Mouse (Mus musculus) forebrain, postnatal 0 days (tissue): ENCODE data around the gene Rhbdf1. TPM values are rescaled to one million over a fixed set of nuclear protein-coding genes. Genes with fewer than 3 reads are reported as not detected.
A peak's percentile ranks its signal among the peaks of the same experiment; 100 is the strongest.

Experiments used
- ATAC-seq: fragments of 200-750 bp; cut with Nextera tagmentation; 2 replicates; pipeline ENCODE4 v1.8.0; 2017; ENCODE audit warnings: mild to moderate bottlenecking, moderate library complexity
- DNase-seq: peaks from one replicate; pipeline ENCODE4 v3.0.0-alpha.2; 2015
- H3K27ac ChIP-seq: fragments of 300-500 bp; sonication (generic); 2 replicates; pipeline ENCODE4 v1.5.1; 2014; ENCODE audit warnings: low read depth, mild to moderate bottlenecking, antibody characterized with exemption, low read length, moderate library complexity, mixed read lengths
- H3K27me3 ChIP-seq: fragments of 300-500 bp; sonication (generic); 2 replicates; pipeline ENCODE4 v1.6.1; 2014; ENCODE audit warnings: mild to moderate bottlenecking, low read length, mixed read lengths; ENCODE audit not compliant: insufficient read depth
- H3K36me3 ChIP-seq: fragments of 300-500 bp; sonication (generic); 2 replicates; pipeline ENCODE4 v1.6.1; 2014; ENCODE audit warnings: mild to moderate bottlenecking, moderate library complexity; ENCODE audit not compliant: insufficient read depth
- H3K4me1 ChIP-seq: fragments of 300-500 bp; sonication (generic); 2 replicates; pipeline ENCODE4 v1.6.1; 2014; ENCODE audit warnings: antibody characterized with exemption; ENCODE audit not compliant: insufficient read depth
- H3K4me2 ChIP-seq: fragments of 300-500 bp; sonication (generic); 2 replicates; pipeline ENCODE4 v1.6.1; 2014; ENCODE audit warnings: low read depth, mild to moderate bottlenecking, moderate library complexity
- H3K4me3 ChIP-seq: fragments of 300-500 bp; sonication (generic); 2 replicates; pipeline ENCODE4 v1.5.1; 2014; ENCODE audit warnings: low read depth, low read length, mixed read lengths
- H3K9ac ChIP-seq: fragments of 300-500 bp; sonication (generic); 2 replicates; pipeline ENCODE4 v1.6.1; 2014; ENCODE audit warnings: mild to moderate bottlenecking
- H3K9me3 ChIP-seq: fragments of 300-500 bp; sonication (generic); 2 replicates; pipeline ENCODE4 v1.6.1; 2016; ENCODE audit warnings: low read length
- CTCF ChIP-seq: sonication (generic); IDR thresholded peaks from 2 replicates; pipeline ENCODE4 v1.5.1; 2016; ENCODE audit warnings: antibody characterized with exemption, control low read depth, low read depth
- WGBS: fragments of 180-500 bp; shearing (Covaris S2); extraction: QIAGEN DNeasy Blood & Tissue Kit; methylation state at CpG from one replicate; pipeline ENCODE4 v1.1.7; 2014; 5-methylcytosine and 5-hydroxymethylcytosine counted together
- polyA plus RNA-seq: library from polyadenylated mRNA; unstranded; fragments of >200 nt; fragmentation: Nextera tagmentation; extraction: Ambion mirVana; gene quantifications from 2 replicates; pipeline ENCODE4 v1.2.1, GENCODE M21; 2015
- total RNA-seq: library from RNA; depleted of rRNA; stranded (reverse); fragments of >200 nt; gene quantifications from 2 replicates; pipeline ENCODE4 v1.2.3, GENCODE M21; 2014; rRNA removed

Gene Rhbdf1
- 16.3 and 23.2 TPM in 2 replicates for total RNA-seq
- 14.7 and 17.9 TPM in 2 replicates for polyA plus RNA-seq

- H3K36me3 ChIP-seq = no peaks in the 10 kb centered on the region
- peak within 1 kb of the TSS; percentile 66 for H3K9ac ChIP-seq
- DNase-seq (peak; percentile 50), ATAC-seq (peak; percentile 28)
- peak within 1 kb of the TSS; percentile 9; the same call in 1 of the 2 replicates for H3K27ac ChIP-seq
- no peak for TF ChIP-seq CTCF
- no peaks in the 10 kb centered on the region for H3K9me3 ChIP-seq
- H3K4me1 ChIP-seq = peaks cover 7% of the 10 kb centered on the region
- H3K27me3 ChIP-seq = peaks cover 12% of the 10 kb centered on the region
- peak within 1 kb of the TSS; percentile 99 for H3K4me2 ChIP-seq
- under 1% methylated on average over 64 of the region's 72 CpGs for WGBS
- H3K4me3 ChIP-seq = peak within 1 kb of the TSS; percentile 61
Measured at GRCm38 (mm10) chr11:32221951-32222409, at the start of gene Rhbdf1. Gene Rhbdf1 (minus strand): TSS chr11:32222300.

GRCm38 (mm10) chr11:32271178-32271577 is 49.1 kb upstream of the Rhbdf1 start:
- H3K4me2 ChIP-seq = no peak overlapping the region
- TF ChIP-seq CTCF = no peak
- DNase-seq = no peak
- H3K27me3 ChIP-seq = no peaks in the 10 kb centered on the region
- H3K27ac ChIP-seq = no peak overlapping the region
- H3K4me3 ChIP-seq = no peak overlapping the region
- H3K9me3 ChIP-seq = no peaks in the 10 kb centered on the region
- H3K4me1 ChIP-seq = peaks cover 5% of the 10 kb centered on the region; the same call in 1 of the 2 replicates
- no peak overlapping the region for H3K9ac ChIP-seq
- H3K36me3 ChIP-seq = no peaks in the 10 kb centered on the region
- no peak for ATAC-seq
- WGBS = 48% methylated on average over 4 of the region's 4 CpGs

- DNase-seq (no peak), ATAC-seq (no peak)
- H3K9me3 ChIP-seq = no peaks in the 10 kb centered on the region
- no peak for TF ChIP-seq CTCF
- no peak overlapping the region for H3K27ac ChIP-seq
- no peak overlapping the region for H3K4me2 ChIP-seq
- 83% methylated on average over 5 of the region's 5 CpGs for WGBS
- H3K4me1 ChIP-seq = peaks cover 5% of the 10 kb centered on the region; the same call in 1 of the 2 replicates
- H3K36me3 ChIP-seq = no peaks in the 10 kb centered on the region
- H3K9ac ChIP-seq = no peak overlapping the region
- no peak overlapping the region for H3K4me3 ChIP-seq
- H3K27me3 ChIP-seq = no peaks in the 10 kb centered on the region
Measured at GRCm38 (mm10) chr11:32268952-32269351, 46.9 kb upstream of the Rhbdf1 start.

GRCm38 (mm10) chr11:32267964-32268363 is 45.9 kb upstream of the Rhbdf1 start:
- Histone ChIP-seq H3K36me3 (no peaks in the 10 kb centered on the region), H3K4me1 (peaks cover 5% of the 10 kb centered on the region; the same call in 1 of the 2 replicates), H3K9ac (peak overlapping the region; percentile 99; the same call in 1 of the 2 replicates), H3K4me2 (peak overlapping the region; percentile 59), H3K27ac (peak overlapping the region; percentile 97), H3K27me3 (no peaks in the 10 kb centered on the region), H3K9me3 (no peaks in the 10 kb centered on the region), H3K4me3 (peak overlapping the region; percentile 83)
- WGBS = 16% methylated on average over 5 of the region's 5 CpGs
- no peak for TF ChIP-seq CTCF
- DNase-seq (no peak), ATAC-seq (peak; percentile 1)

- no peak for TF ChIP-seq CTCF
- peak within 1 kb of the TSS; percentile 97 for H3K27ac ChIP-seq
- WGBS = under 1% methylated on average over 54 of the region's 54 CpGs
Measured at GRCm38 (mm10) chr11:32267188-32267884, 45.2 kb upstream of the Rhbdf1 start, which contains the start of gene Nprl3. Gene Nprl3 (minus strand): TSS chr11:32267707.

DNA sequence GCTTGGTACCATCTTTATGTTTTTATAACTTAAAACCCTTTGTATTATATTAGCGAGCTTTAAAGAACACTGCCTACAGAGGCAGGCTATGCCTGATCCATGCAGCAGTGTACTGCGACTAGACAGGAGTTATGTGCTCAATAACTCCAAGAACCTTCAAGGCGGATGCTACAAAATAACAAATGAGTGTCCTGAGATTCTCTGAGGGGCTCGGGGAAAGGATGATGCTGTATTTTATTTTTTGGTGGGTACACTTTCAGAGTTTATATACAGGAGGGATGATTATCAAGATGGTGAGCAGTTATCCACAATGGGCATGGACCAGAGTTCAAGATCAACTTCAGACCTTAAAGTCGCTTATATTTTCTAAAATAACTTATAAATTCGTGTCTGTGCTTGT is 44.7 kb upstream of the Rhbdf1 start:
- H3K4me3 ChIP-seq = peak overlapping the region; percentile 83
- no peak for ATAC-seq
- H3K9ac ChIP-seq = peak overlapping the region; percentile 99
- no peak for TF ChIP-seq CTCF
- peak; percentile 46 for DNase-seq
- peak overlapping the region; percentile 97 for H3K27ac ChIP-seq
- no peaks in the 10 kb centered on the region for H3K27me3 ChIP-seq
- no peaks in the 10 kb centered on the region for H3K36me3 ChIP-seq
- peak overlapping the region; percentile 59 for H3K4me2 ChIP-seq
- H3K9me3 ChIP-seq = no peaks in the 10 kb centered on the region
- peaks cover 5% of the 10 kb centered on the region; the same call in 1 of the 2 replicates for H3K4me1 ChIP-seq
- 19% methylated on average over 6 of the region's 6 CpGs for WGBS

More at GRCm38 (mm10) chr11:32267188-32267884, 45.2 kb upstream of the Rhbdf1 start, which contains the start of gene Nprl3:
- H3K36me3 ChIP-seq = no peaks in the 10 kb centered on the region
- H3K4me1 ChIP-seq = peaks cover 5% of the 10 kb centered on the region; the same call in 1 of the 2 replicates
- H3K4me2 ChIP-seq = peak within 1 kb of the TSS; percentile 59
- no peaks in the 10 kb centered on the region for H3K27me3 ChIP-seq
- DNase-seq (peak; percentile 97), ATAC-seq (peak; percentile 100)
- H3K4me3 ChIP-seq = peak within 1 kb of the TSS; percentile 83
- peak within 1 kb of the TSS; percentile 99 for H3K9ac ChIP-seq
- H3K9me3 ChIP-seq = no peaks in the 10 kb centered on the region

GRCm38 (mm10) chr11:32266194-32266593 is 44.1 kb upstream of the Rhbdf1 start:
- no peak for TF ChIP-seq CTCF
- H3K27ac ChIP-seq = no peak overlapping the region
- 88% methylated on average over 6 of the region's 6 CpGs for WGBS
- no peaks in the 10 kb centered on the region for H3K27me3 ChIP-seq
- no peak for DNase-seq
- no peak overlapping the region for H3K4me2 ChIP-seq
- no peak overlapping the region for H3K9ac ChIP-seq
- no peaks in the 10 kb centered on the region for H3K9me3 ChIP-seq
- H3K4me1 ChIP-seq = peaks cover 5% of the 10 kb centered on the region; the same call in 1 of the 2 replicates
- no peak for ATAC-seq
- 0 out of 2 replicates have a peak, but pooled peaks cover under 1% of the 10 kb centered on the region for H3K36me3 ChIP-seq
- H3K4me3 ChIP-seq = no peak overlapping the region
